13 mouse cellular contexts compared by ENCODE assay signal in genomic region chr16:91551081-91551524, GRCm38 (mm10). TPM values are rescaled to one million over a fixed set of nuclear protein-coding genes. Genes with fewer than 3 reads are reported as not detected.
DNase-seq lines count a peak whose midpoint lies in the region; ATAC-seq lines count a peak whose summit lies in the region.
"Had no signal": no experiment of that assay in that cellular context is flagged by ENCODE, and none has a peak within 500 bp of the region (broad histone marks: within the 10 kb centered on the region; RNA-seq: fewer than 3 reads in every experiment).

No protein-coding gene starts in this region.

- peak overlapping the region; percentile 34 for H3K4me2 ChIP-seq in heart, embryonic 15.5 days
- no peak overlapping the region for H3K4me2 ChIP-seq in neural tube, embryonic 15.5 days
- no peak overlapping the region for H3K4me2 ChIP-seq in forebrain, embryonic 16.5 days (ENCODE audit: low read length)
- H3K4me2 ChIP-seq: embryonic facial prominence, embryonic 15.5 days; midbrain, embryonic 12.5 days had no signal

- no peaks in the 10 kb centered on the region for H3K9me3 ChIP-seq in heart, embryonic 15.5 days (replicated peaks)
- no peaks in the 10 kb centered on the region for H3K9me3 ChIP-seq in neural tube, embryonic 15.5 days (replicated peaks)
- H3K9me3 ChIP-seq in forebrain, embryonic 16.5 days (ENCODE audit: control insufficient read depth, low read length) = no peaks in the 10 kb centered on the region
- H3K9me3 ChIP-seq: embryonic facial prominence, embryonic 15.5 days; midbrain, embryonic 12.5 days had no signal

- intact Hi-C loops in heart, postnatal 14 days (cut with DNase I) = no loop called here

- ATAC-seq in heart, embryonic 15.5 days (replicated peaks; ENCODE audit: insufficient number of reproducible peaks, insufficient read depth, low FRiP score, low read depth) = no peak
- ATAC-seq in neural tube, embryonic 15.5 days (ENCODE audit: low FRiP score) = no peak
- no peak for ATAC-seq in forebrain, embryonic 16.5 days

- H3K4me1 ChIP-seq in heart, embryonic 15.5 days (replicated peaks) = peaks cover 73% of the 10 kb centered on the region
- peaks cover 49% of the 10 kb centered on the region for H3K4me1 ChIP-seq in neural tube, embryonic 15.5 days
- peaks cover 28% of the 10 kb centered on the region for H3K4me1 ChIP-seq in forebrain, embryonic 16.5 days (replicated peaks; ENCODE audit: control insufficient read depth, insufficient read depth, low read length)

- peak; percentile 96 for DNase-seq in heart, adult 11 months
- DNase-seq in heart, postnatal 14 days = no peak
- peak; percentile 72 for DNase-seq in 416B (ENCODE audit: low read depth)
- peak; percentile 28 for DNase-seq in lung, postnatal 36 days
- no peak for DNase-seq in natural killer cell, adult 2 months (ENCODE audit: low spot score in 2 of 2)
- DNase-seq: cerebellum, adult 9-10 months had no signal

- H3K9ac ChIP-seq in heart, embryonic 15.5 days = peak overlapping the region; percentile 27
- no peak overlapping the region for H3K9ac ChIP-seq in neural tube, embryonic 15.5 days (replicated peaks)
- H3K9ac ChIP-seq in forebrain, embryonic 16.5 days (replicated peaks; ENCODE audit: low read depth, low read length) = no peak overlapping the region
- H3K9ac ChIP-seq: embryonic facial prominence, embryonic 15.5 days; midbrain, embryonic 12.5 days had no signal

- H3K36me3 ChIP-seq in heart, embryonic 15.5 days = peaks cover 13% of the 10 kb centered on the region; the same call in 1 of the 2 replicates
- 0 out of 2 replicates have a peak, but pooled peaks cover 6% of the 10 kb centered on the region for H3K36me3 ChIP-seq in neural tube, embryonic 15.5 days
- H3K36me3 ChIP-seq in forebrain, embryonic 16.5 days (ENCODE audit: control insufficient read depth, insufficient read depth) = 0 out of 2 replicates have a peak, but pooled peaks cover 2% of the 10 kb centered on the region

- no peaks in the 10 kb centered on the region for H3K27me3 ChIP-seq in heart, embryonic 15.5 days
- H3K27me3 ChIP-seq in neural tube, embryonic 15.5 days (replicated peaks) = no peaks in the 10 kb centered on the region
- no peaks in the 10 kb centered on the region for H3K27me3 ChIP-seq in forebrain, embryonic 16.5 days (replicated peaks; ENCODE audit: control insufficient read depth, insufficient read depth, low read length)
- H3K27me3 ChIP-seq: CH12.LX; embryonic facial prominence, embryonic 15.5 days had no signal

- WGBS in heart, embryonic 15.5 days = 18% methylated on average over 10 of the region's 10 CpGs
- 85% methylated on average over 10 of the region's 10 CpGs for WGBS in neural tube, embryonic 15.5 days
- WGBS in forebrain, embryonic 16.5 days = 73% methylated on average over 10 of the region's 10 CpGs

- peak overlapping the region; percentile 63 for H3K27ac ChIP-seq in heart, embryonic 15.5 days
- no peak overlapping the region for H3K27ac ChIP-seq in neural tube, embryonic 15.5 days (replicated peaks)
- H3K27ac ChIP-seq in forebrain, embryonic 16.5 days (ENCODE audit: low read length) = no peak overlapping the region
- H3K27ac ChIP-seq: embryonic facial prominence, embryonic 15.5 days; kidney, postnatal 0 days; midbrain, embryonic 12.5 days had no signal

- H3K4me3 ChIP-seq in heart, embryonic 15.5 days = no peak overlapping the region
- H3K4me3 ChIP-seq in neural tube, embryonic 15.5 days (replicated peaks) = no peak overlapping the region
- no peak overlapping the region for H3K4me3 ChIP-seq in forebrain, embryonic 16.5 days (replicated peaks; ENCODE audit: low read length)
- H3K4me3 ChIP-seq: embryonic facial prominence, embryonic 15.5 days; midbrain, embryonic 12.5 days had no signal

RNA-seq across cellular contexts. Expression of gene Ifngr2, which starts 4.2 kb away (rescaled TPM):
- 100 to 1,000 TPM; 125 to 142 TPM for total RNA-seq in heart, postnatal 14 days (2021)
- polyA plus RNA-seq in heart, embryonic 15.5 days (2015; fragmentation: Nextera tagmentation; extraction: Ambion mirVana) = 114 and 129 TPM in 2 replicates
- polyA plus RNA-seq in neural tube, embryonic 15.5 days (2015; fragmentation: Nextera tagmentation; extraction: Ambion mirVana) = 106 and 112 TPM in 2 replicates
- 118 and 124 TPM in 2 replicates for polyA plus RNA-seq in forebrain, embryonic 16.5 days (2015; fragmentation: Nextera tagmentation; extraction: Ambion mirVana)

RNA-seq across cellular contexts. Expression of gene Tmem50b, which starts 46.5 kb away (rescaled TPM):
- 10 to 100 TPM; 65.1 to 65.2 TPM for total RNA-seq in heart, postnatal 14 days (2021)
- 55.7 and 59.1 TPM in 2 replicates for polyA plus RNA-seq in heart, embryonic 15.5 days (2015; fragmentation: Nextera tagmentation; extraction: Ambion mirVana)
- 102 and 112 TPM in 2 replicates for polyA plus RNA-seq in neural tube, embryonic 15.5 days (2015; fragmentation: Nextera tagmentation; extraction: Ambion mirVana)
- polyA plus RNA-seq in forebrain, embryonic 16.5 days (2015; fragmentation: Nextera tagmentation; extraction: Ambion mirVana) = 93.8 and 101 TPM in 2 replicates

Comparison
In these comparisons a context has a peak if more than half of its experiments do, and no peak if none do; other contexts are left out.
1. DNase-seq: peak in heart, adult 11 months (single experiment), 416B (single experiment) and lung, postnatal 36 days (single experiment); none in heart, postnatal 14 days (0 of 2) and natural killer cell, adult 2 months (0 of 2).